Comparison of ENCODE assay signal across 8 mouse cellular contexts in the genomic region with DNA sequence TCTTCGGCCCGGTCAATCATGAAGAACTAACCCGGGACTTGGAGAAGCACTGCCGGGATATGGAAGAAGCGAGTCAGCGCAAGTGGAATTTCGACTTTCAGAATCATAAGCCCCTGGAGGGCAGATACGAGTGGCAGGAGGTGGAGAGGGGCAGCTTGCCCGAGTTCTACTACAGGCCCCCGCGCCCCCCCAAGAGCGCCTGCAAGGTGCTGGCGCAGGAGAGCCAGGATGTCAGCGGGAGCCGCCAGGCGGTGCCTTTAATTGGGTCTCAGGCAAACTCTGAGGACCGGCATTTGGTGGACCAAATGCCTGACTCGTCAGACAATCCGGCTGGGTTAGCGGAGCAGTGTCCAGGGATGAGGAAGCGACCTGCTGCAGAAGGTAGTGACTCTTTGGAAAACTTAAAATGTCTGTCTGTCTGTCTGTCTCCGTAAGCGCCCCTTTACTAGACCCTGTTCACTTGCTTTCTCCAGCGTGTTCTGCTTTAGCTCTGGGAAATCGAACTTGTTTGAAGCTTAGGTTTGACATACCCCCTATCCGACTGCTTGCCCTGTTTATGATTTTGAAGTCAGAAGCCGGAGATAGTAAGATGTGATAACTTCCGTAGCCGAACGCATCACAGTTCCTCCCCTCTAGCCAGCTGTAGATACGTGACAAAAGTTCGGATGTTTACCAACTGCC. TPM values are rescaled to one million over a fixed set of nuclear protein-coding genes. Genes with fewer than 3 reads are reported as not detected.
DNase-seq lines count a peak whose midpoint lies in the region; ATAC-seq and TF ChIP-seq lines count a peak whose summit lies in the region.

No protein-coding gene starts in this region.

- H3K4me3 ChIP-seq in embryonic facial prominence, embryonic 11.5 days (ENCODE audit: low read depth, low read length): peak overlapping the region; percentile 54
- peak overlapping the region; percentile 92 for H3K4me3 ChIP-seq in heart, embryonic 10.5 days
- H3K4me3 ChIP-seq in kidney, embryonic 14.5 days (ENCODE audit: low read length): peak overlapping the region; percentile 94
- peak overlapping the region; percentile 91 to 99 for H3K4me3 ChIP-seq in liver, embryonic 14.5 days (ENCODE audit: insufficient read depth in 1 of 2, low read depth in 2 of 2, low read length in 2 of 2)

- WGBS in embryonic facial prominence, embryonic 11.5 days: under 1% methylated on average over 32 of the region's 32 CpGs
- under 1% methylated on average over 32 of the region's 32 CpGs for WGBS in heart, embryonic 10.5 days
- under 1% methylated on average over 32 of the region's 32 CpGs for WGBS in kidney, embryonic 14.5 days
- WGBS in liver, embryonic 14.5 days (ENCODE audit: insufficient replicate concordance): under 1% methylated on average over 32 of the region's 32 CpGs

- TF ChIP-seq CTCF in liver, embryonic 14.5 days (IDR thresholded peaks at IDR 0.05; ENCODE audit: low read depth): no peak; the same call in 1 of the 2 replicates

- no peaks in the 10 kb centered on the region for H3K27me3 ChIP-seq in embryonic facial prominence, embryonic 11.5 days (ENCODE audit: control insufficient read depth, insufficient read depth, low read length)
- H3K27me3 ChIP-seq in heart, embryonic 10.5 days (ENCODE audit: insufficient read depth, poor library complexity, severe bottlenecking): no peaks in the 10 kb centered on the region
- H3K27me3 ChIP-seq in kidney, embryonic 14.5 days (ENCODE audit: control insufficient read depth, insufficient read depth, low read length): no peaks in the 10 kb centered on the region
- no peaks in the 10 kb centered on the region for H3K27me3 ChIP-seq in liver, embryonic 14.5 days (ENCODE audit: control insufficient read depth, insufficient read depth, low read length)

- H3K27ac ChIP-seq in embryonic facial prominence, embryonic 11.5 days (replicated peaks; ENCODE audit: low read depth, low read length): peak overlapping the region; percentile 86
- peak overlapping the region; percentile 96 for H3K27ac ChIP-seq in heart, embryonic 10.5 days
- H3K27ac ChIP-seq in kidney, embryonic 14.5 days (ENCODE audit: low read depth, low read length): peak overlapping the region; percentile 95
- H3K27ac ChIP-seq in liver, embryonic 14.5 days: peak overlapping the region; percentile 96

- TF ChIP-seq EP300 in liver, embryonic 14.5 days (IDR thresholded peaks at IDR 0.05; ENCODE audit: low read depth): no peak

- ATAC-seq in embryonic facial prominence, embryonic 11.5 days (replicated peaks; ENCODE audit: insufficient number of reproducible peaks, low FRiP score, low TSS enrichment, low read depth): no peak
- ATAC-seq in kidney, embryonic 14.5 days (ENCODE audit: low FRiP score, low TSS enrichment): no peak
- peak; percentile 31; the same call in 1 of the 2 replicates for ATAC-seq in liver, embryonic 14.5 days (ENCODE audit: insufficient read depth)

- H3K4me2 ChIP-seq in embryonic facial prominence, embryonic 11.5 days (ENCODE audit: low read depth, low read length): peak overlapping the region; percentile 75
- peak overlapping the region; percentile 94 for H3K4me2 ChIP-seq in kidney, embryonic 14.5 days (replicated peaks; ENCODE audit: low read depth, low read length)
- H3K4me2 ChIP-seq in liver, embryonic 14.5 days (ENCODE audit: low read depth): peak overlapping the region; percentile 96

- no peaks in the 10 kb centered on the region; the same call in 1 of the 2 replicates for H3K4me1 ChIP-seq in embryonic facial prominence, embryonic 11.5 days (ENCODE audit: control insufficient read depth, insufficient read depth, low read length)
- peaks cover 37% of the 10 kb centered on the region for H3K4me1 ChIP-seq in heart, embryonic 10.5 days
- peaks cover 7% of the 10 kb centered on the region; the same call in 1 of the 2 replicates for H3K4me1 ChIP-seq in kidney, embryonic 14.5 days (ENCODE audit: control insufficient read depth, insufficient read depth, low read length)
- peaks cover 16 to 20% of the 10 kb centered on the region in 2 experiments for H3K4me1 ChIP-seq in liver, embryonic 14.5 days (replicated peaks; ENCODE audit: control insufficient read depth in 2 of 2, insufficient read depth in 2 of 2, low read length in 1 of 2)

- H3K9me3 ChIP-seq in embryonic facial prominence, embryonic 11.5 days (replicated peaks; ENCODE audit: control insufficient read depth, low read length): no peaks in the 10 kb centered on the region
- no peaks in the 10 kb centered on the region for H3K9me3 ChIP-seq in heart, embryonic 10.5 days
- no peaks in the 10 kb centered on the region for H3K9me3 ChIP-seq in kidney, embryonic 14.5 days (ENCODE audit: control insufficient read depth, low read length)
- H3K9me3 ChIP-seq in liver, embryonic 14.5 days (ENCODE audit: control insufficient read depth, low read length): no peaks in the 10 kb centered on the region

- peak overlapping the region; percentile 84 for H3K9ac ChIP-seq in embryonic facial prominence, embryonic 11.5 days (replicated peaks; ENCODE audit: low read length)
- H3K9ac ChIP-seq in kidney, embryonic 14.5 days (ENCODE audit: low read depth, low read length): peak overlapping the region; percentile 83
- H3K9ac ChIP-seq in liver, embryonic 14.5 days (replicated peaks): peak overlapping the region; percentile 94

- DNase-seq in A20 (ENCODE audit: low read depth, low spot score): peak; percentile 73
- DNase-seq in adrenal gland, adult 2 months: peak; percentile 79
- peak; percentile 52 for DNase-seq in embryonic facial prominence, embryonic 11.5 days (ENCODE audit: low spot score)
- peak; percentile 80 for DNase-seq in heart, embryonic 10.5 days (ENCODE audit: low spot score)
- peak in 2 of 3 experiments; percentile 55 to 62 for DNase-seq in liver, embryonic 14.5 days (ENCODE audit: low read depth in 3 of 3, low spot score in 3 of 3)
- peak; percentile 90 for DNase-seq in naive thymus-derived CD4-positive, alpha-beta T cell, adult 2 months (ENCODE audit: low read depth)
- DNase-seq in thymus, adult 18-20 months: peak; percentile 59

- H3K36me3 ChIP-seq in embryonic facial prominence, embryonic 11.5 days (replicated peaks; ENCODE audit: control insufficient read depth, insufficient read depth, low read depth, low read length): no peaks in the 10 kb centered on the region
- H3K36me3 ChIP-seq in heart, embryonic 10.5 days: 0 out of 2 replicates have a peak, but pooled peaks cover 11% of the 10 kb centered on the region
- peaks cover 10% of the 10 kb centered on the region; the same call in 1 of the 2 replicates for H3K36me3 ChIP-seq in kidney, embryonic 14.5 days (ENCODE audit: control insufficient read depth, insufficient read depth, low read length)
- H3K36me3 ChIP-seq in liver, embryonic 14.5 days (replicated peaks; ENCODE audit: control insufficient read depth, insufficient read depth, low read depth): peaks cover 16% of the 10 kb centered on the region

RNA-seq across cellular contexts. Expression of a gene that starts 1.0 kb away (rescaled TPM):
- total RNA-seq in adrenal gland, adult 2 months (2021): 10 to 100 TPM; 41.5 to 42.2 TPM
- polyA plus RNA-seq in adrenal gland, adult 2 months (2012; rRNA removed): 24.5 and 31.9 TPM in 2 replicates
- polyA plus RNA-seq in embryonic facial prominence, embryonic 11.5 days (2014; fragmentation: Nextera tagmentation; extraction: Ambion mirVana): 18.7 and 21.2 TPM in 2 replicates
- polyA plus RNA-seq in heart, embryonic 10.5 days (2016; fragmentation: Nextera tagmentation; extraction: Ambion mirVana): 11.0 and 12.0 TPM in 2 replicates
- polyA plus RNA-seq in kidney, embryonic 14.5 days (2014; fragmentation: Nextera tagmentation; extraction: Ambion mirVana): 14.5 and 15.3 TPM in 2 replicates
- polyA plus RNA-seq in liver, embryonic 14.5 days (2012; rRNA removed): 8.4 and 12.2 TPM in 2 replicates
- 11.7 and 12.6 TPM in 2 replicates for polyA plus RNA-seq in liver, embryonic 14.5 days (2014; fragmentation: Nextera tagmentation; extraction: Ambion mirVana)

RNA-seq across cellular contexts. Expression of a gene that starts 22.8 kb away (rescaled TPM):
- 1 to 10 TPM; 5.2 to 8.6 TPM for total RNA-seq in adrenal gland, adult 2 months (2021)
- polyA plus RNA-seq in adrenal gland, adult 2 months (2012; rRNA removed): 9.6 and 9.9 TPM in 2 replicates
- polyA plus RNA-seq in embryonic facial prominence, embryonic 11.5 days (2014; fragmentation: Nextera tagmentation; extraction: Ambion mirVana): 13.2 and 19.2 TPM in 2 replicates
- 9.0 and 11.8 TPM in 2 replicates for polyA plus RNA-seq in heart, embryonic 10.5 days (2016; fragmentation: Nextera tagmentation; extraction: Ambion mirVana)
- polyA plus RNA-seq in kidney, embryonic 14.5 days (2014; fragmentation: Nextera tagmentation; extraction: Ambion mirVana): 12.1 and 13.1 TPM in 2 replicates
- 4.4 and 4.7 TPM in 2 replicates for polyA plus RNA-seq in liver, embryonic 14.5 days (2012; rRNA removed)
- polyA plus RNA-seq in liver, embryonic 14.5 days (2014; fragmentation: Nextera tagmentation; extraction: Ambion mirVana): 4.4 and 4.9 TPM in 2 replicates
